Mouse (Mus musculus) midbrain, embryonic 12.5 days (tissue): ENCODE results near the gene Zp3r. TPM values are rescaled to one million over a fixed set of nuclear protein-coding genes. Genes with fewer than 3 reads are reported as not detected.
"Not testable (repeated sequence)": the region's sequence is repeated elsewhere in the genome, so short reads cannot be mapped to it uniquely, and the experiment has no call there.

Source experiments
- ATAC-seq: fragments of 200-750 bp; cut with Nextera tagmentation; 2 replicates; pipeline ENCODE4 v1.8.0; 2017; ENCODE audit warnings: low read depth, moderate TSS enrichment, moderate library complexity; ENCODE audit not compliant: low FRiP score
- H3K27ac ChIP-seq: fragments of 300-500 bp; sonication (generic); replicated peaks from 2 replicates; pipeline ENCODE4 v1.5.1; 2016; ENCODE audit warnings: mild to moderate bottlenecking
- H3K27me3 ChIP-seq: fragments of 300-500 bp; sonication (generic); 2 replicates; pipeline ENCODE4 v1.6.1; 2016; ENCODE audit warnings: mild to moderate bottlenecking
- H3K36me3 ChIP-seq: fragments of 300-500 bp; sonication (generic); 2 replicates; pipeline ENCODE4 v1.6.1; 2016
- H3K4me1 ChIP-seq: fragments of 300-500 bp; sonication (generic); 2 replicates; pipeline ENCODE4 v1.6.1; 2016
- H3K4me2 ChIP-seq: fragments of 300-500 bp; sonication (generic); replicated peaks from 2 replicates; pipeline ENCODE4 v1.6.1; 2016; ENCODE audit warnings: mild to moderate bottlenecking, moderate library complexity
- H3K4me3 ChIP-seq: fragments of 300-500 bp; sonication (generic); 2 replicates; pipeline ENCODE4 v1.5.1; 2016; ENCODE audit warnings: mild to moderate bottlenecking
- H3K9ac ChIP-seq: fragments of 300-500 bp; sonication (generic); replicated peaks from 2 replicates; pipeline ENCODE4 v1.6.1; 2016; ENCODE audit warnings: mild to moderate bottlenecking, moderate library complexity
- H3K9me3 ChIP-seq: fragments of 300-500 bp; sonication (generic); 2 replicates; pipeline ENCODE4 v1.6.1; 2016; ENCODE audit warnings: mild to moderate bottlenecking
- WGBS: fragments of 180-500 bp; shearing (Covaris S2); methylation state at CpG from one replicate; pipeline ENCODE4 v1.1.7; 2016; 5-methylcytosine and 5-hydroxymethylcytosine counted together
- polyA plus RNA-seq: library from polyadenylated mRNA; unstranded; fragments of >200 nt; fragmentation: Nextera tagmentation; extraction: Ambion mirVana; gene quantifications from 2 replicates; pipeline ENCODE4 v1.2.1, GENCODE M21; 2016

Zp3r gene
- not detected in 2 replicates for polyA plus RNA-seq

- Histone ChIP-seq H3K9ac (no peak within 1 kb of the TSS), H3K4me3 (no peak within 1 kb of the TSS), H3K9me3 (no peaks in the 10 kb centered on the region), H3K27me3 (no peaks in the 10 kb centered on the region), H3K4me1 (no peaks in the 10 kb centered on the region), H3K4me2 (no peak within 1 kb of the TSS), H3K36me3 (no peaks in the 10 kb centered on the region), H3K27ac (no peak within 1 kb of the TSS)
- ATAC-seq = no peak
- WGBS = 93% methylated on average over 2 of the region's 2 CpGs
Measured at GRCm38 (mm10) chr1:130629521-130629920, at the start of gene Zp3r. Zp3r (minus strand) TSS chr1:130629621.

DNA sequence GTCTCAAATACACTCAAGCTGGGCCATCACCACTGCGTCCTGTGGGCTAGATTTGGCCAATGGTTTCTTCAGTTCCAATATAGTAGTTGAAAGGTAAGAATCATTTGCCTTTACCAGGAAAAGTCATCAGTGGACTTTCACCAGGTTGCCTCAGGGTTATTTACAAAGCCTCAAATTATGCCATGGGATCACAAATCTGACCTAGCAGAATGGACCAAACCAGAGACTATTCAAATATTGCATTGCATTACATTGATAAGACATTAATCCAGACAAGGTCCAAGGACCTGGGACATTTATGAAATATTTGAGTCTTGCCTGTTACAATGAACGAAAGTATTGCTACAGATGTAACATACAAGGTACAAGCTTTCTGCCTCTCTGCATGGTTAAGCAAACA, 49.1 kb upstream of the Zp3r start:
- Histone ChIP-seq H3K4me2 (no peak overlapping the region), H3K9me3 (no peaks in the 10 kb centered on the region), H3K27me3 (no peaks in the 10 kb centered on the region), H3K4me3 (no peak overlapping the region), H3K27ac (no peak overlapping the region), H3K4me1 (no peaks in the 10 kb centered on the region), H3K9ac (no peak overlapping the region), H3K36me3 (no peaks in the 10 kb centered on the region)
- WGBS = 71% methylated on average over 2 of the region's 2 CpGs
- no peak for ATAC-seq

- not testable (repeated sequence) for H3K9ac ChIP-seq, H3K27me3 ChIP-seq, H3K4me2 ChIP-seq, H3K4me3 ChIP-seq, H3K9me3 ChIP-seq, ATAC-seq, H3K27ac ChIP-seq, H3K4me1 ChIP-seq, H3K36me3 ChIP-seq
- WGBS = 85% methylated on average over 5 of the region's 5 CpGs
Measured at GRCm38 (mm10) chr1:130663576-130663975, 34.2 kb upstream of the Zp3r start.

GRCm38 (mm10) chr1:130661454-130661853, 32.0 kb upstream of the Zp3r start, which contains the start of gene C4bp:
C4bp (minus strand) TSS chr1:130661632.
- 89% methylated on average over 3 of the region's 3 CpGs for WGBS
- no peaks in the 10 kb centered on the region for H3K27me3 ChIP-seq

GRCm38 (mm10) chr1:130659641-130660040, 30.2 kb upstream of the Zp3r start:
- H3K36me3 ChIP-seq, H3K4me3 ChIP-seq, H3K9me3 ChIP-seq, H3K27ac ChIP-seq, H3K4me2 ChIP-seq, H3K4me1 ChIP-seq, H3K9ac ChIP-seq, ATAC-seq, H3K27me3 ChIP-seq: not testable (repeated sequence)
- 51% methylated on average over 5 of the region's 5 CpGs for WGBS

More at GRCm38 (mm10) chr1:130661454-130661853, 32.0 kb upstream of the Zp3r start, which contains the start of gene C4bp:
- Histone ChIP-seq H3K4me1 (no peaks in the 10 kb centered on the region), H3K4me2 (no peak within 1 kb of the TSS), H3K4me3 (no peak within 1 kb of the TSS), H3K36me3 (no peaks in the 10 kb centered on the region), H3K9me3 (no peaks in the 10 kb centered on the region), H3K27ac (no peak within 1 kb of the TSS), H3K9ac (no peak within 1 kb of the TSS)
- ATAC-seq = no peak

DNA sequence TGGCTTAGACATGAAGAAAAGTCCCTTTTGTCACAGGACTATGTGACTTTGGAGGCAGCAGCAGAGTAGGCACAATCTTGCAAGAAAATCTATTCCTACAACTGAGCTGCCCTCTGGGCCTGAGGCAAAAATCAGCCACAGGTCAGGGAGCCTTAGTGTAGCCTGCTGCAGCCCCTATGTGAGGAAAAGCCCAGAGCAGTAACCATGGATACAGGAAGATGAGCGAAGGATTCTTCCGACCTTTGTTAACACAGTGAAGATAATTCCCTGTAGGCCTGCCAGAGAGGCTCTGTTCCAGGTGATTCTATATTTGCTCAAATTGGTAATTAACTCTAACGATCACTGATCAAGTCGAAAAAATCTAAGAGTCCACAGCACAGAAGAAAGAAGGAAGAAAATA, 14.7 kb upstream of the Zp3r start:
- Histone ChIP-seq H3K4me3 (no peak overlapping the region), H3K27ac (no peak overlapping the region), H3K9ac (no peak overlapping the region), H3K4me1 (no peaks in the 10 kb centered on the region), H3K4me2 (no peak overlapping the region), H3K9me3 (no peaks in the 10 kb centered on the region), H3K36me3 (no peaks in the 10 kb centered on the region), H3K27me3 (no peaks in the 10 kb centered on the region)
- WGBS = 43% methylated on average over 4 of the region's 4 CpGs
- no peak for ATAC-seq

DNA sequence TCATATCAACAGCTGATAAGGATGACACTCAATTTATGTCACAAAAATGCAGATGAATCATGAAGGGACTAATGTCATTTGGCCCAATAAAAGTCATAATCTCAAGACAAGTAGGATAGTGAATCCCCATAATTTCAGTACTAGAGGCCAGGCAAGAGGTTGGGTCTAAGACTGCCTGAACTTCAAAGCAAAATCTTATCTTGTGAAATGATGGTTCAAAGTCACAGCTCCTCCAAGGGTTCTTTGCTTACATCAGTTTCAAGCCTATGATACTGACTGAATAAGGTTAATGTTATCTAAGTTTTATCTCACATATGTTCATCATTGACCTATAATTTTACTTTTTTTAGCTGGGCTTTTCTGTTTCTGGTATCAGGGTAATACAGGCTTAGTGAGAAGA, 11.5 kb upstream of the Zp3r start:
- Histone ChIP-seq H3K9ac (no peak overlapping the region), H3K4me1 (no peaks in the 10 kb centered on the region), H3K36me3 (no peaks in the 10 kb centered on the region), H3K4me2 (no peak overlapping the region), H3K27ac (no peak overlapping the region), H3K4me3 (no peak overlapping the region), H3K9me3 (no peaks in the 10 kb centered on the region), H3K27me3 (no peaks in the 10 kb centered on the region)
- ATAC-seq = no peak

- no peaks in the 10 kb centered on the region for H3K9me3 ChIP-seq
- no peaks in the 10 kb centered on the region for H3K27me3 ChIP-seq
- 32% methylated on average over 16 of the region's 16 CpGs for WGBS
- H3K27ac ChIP-seq = no peak overlapping the region
- no peaks in the 10 kb centered on the region for H3K36me3 ChIP-seq
- no peak overlapping the region for H3K4me3 ChIP-seq
- no peak overlapping the region for H3K4me2 ChIP-seq
- no peak overlapping the region for H3K9ac ChIP-seq
- no peaks in the 10 kb centered on the region for H3K4me1 ChIP-seq
- ATAC-seq = peak; percentile 49; the same call in 1 of the 2 replicates
Measured at GRCm38 (mm10) chr1:130633761-130634410, 4.5 kb upstream of the Zp3r start.

DNA sequence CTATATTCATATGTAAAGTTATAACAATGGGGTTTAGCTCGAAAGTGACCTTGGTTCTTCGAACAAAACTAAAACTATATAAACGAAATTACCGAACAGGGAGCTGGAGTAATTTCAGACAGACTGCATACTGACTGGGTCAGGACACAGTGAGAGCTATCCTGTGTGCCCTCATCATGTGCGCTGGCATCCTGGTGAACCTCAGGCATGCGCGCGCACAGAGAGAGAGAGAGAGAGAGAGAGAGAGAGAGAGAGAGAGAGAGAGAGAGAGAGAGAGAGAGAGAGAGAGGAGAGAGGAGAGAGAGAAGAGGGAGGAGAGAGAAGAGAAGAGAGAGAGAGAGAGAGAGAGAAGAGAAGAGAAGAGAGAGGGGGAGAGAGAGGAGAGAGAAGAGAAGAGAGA, 3.9 kb upstream of the Zp3r start:
- H3K27me3 ChIP-seq = no peaks in the 10 kb centered on the region
- no peak for ATAC-seq
- H3K4me2 ChIP-seq = no peak overlapping the region
- 90% methylated on average over 8 of the region's 8 CpGs for WGBS
- H3K36me3 ChIP-seq = no peaks in the 10 kb centered on the region
- H3K27ac ChIP-seq = no peak overlapping the region
- no peak overlapping the region for H3K4me3 ChIP-seq
- H3K4me1 ChIP-seq = no peaks in the 10 kb centered on the region
- H3K9ac ChIP-seq = no peak overlapping the region
- no peaks in the 10 kb centered on the region for H3K9me3 ChIP-seq

GRCm38 (mm10) chr1:130596291-130596690, 33.1 kb downstream of the Zp3r start:
- no peak for ATAC-seq
- WGBS = 94% methylated on average over 2 of the region's 2 CpGs
- no peak overlapping the region for H3K9ac ChIP-seq
- no peak overlapping the region for H3K4me2 ChIP-seq
- H3K36me3 ChIP-seq = no peaks in the 10 kb centered on the region
- no peaks in the 10 kb centered on the region for H3K4me1 ChIP-seq
- H3K4me3 ChIP-seq = no peak overlapping the region
- no peaks in the 10 kb centered on the region for H3K27me3 ChIP-seq
- H3K9me3 ChIP-seq = no peaks in the 10 kb centered on the region
- no peak overlapping the region for H3K27ac ChIP-seq

GRCm38 (mm10) chr1:130588659-130589058, 40.8 kb downstream of the Zp3r start:
- WGBS = 84% methylated on average over 9 of the region's 9 CpGs
- Histone ChIP-seq H3K4me1 (no peaks in the 10 kb centered on the region), H3K27ac (no peak overlapping the region), H3K4me2 (no peak overlapping the region), H3K4me3 (no peak overlapping the region), H3K36me3 (no peaks in the 10 kb centered on the region), H3K27me3 (no peaks in the 10 kb centered on the region), H3K9ac (no peak overlapping the region), H3K9me3 (no peaks in the 10 kb centered on the region)
- no peak for ATAC-seq

DNA sequence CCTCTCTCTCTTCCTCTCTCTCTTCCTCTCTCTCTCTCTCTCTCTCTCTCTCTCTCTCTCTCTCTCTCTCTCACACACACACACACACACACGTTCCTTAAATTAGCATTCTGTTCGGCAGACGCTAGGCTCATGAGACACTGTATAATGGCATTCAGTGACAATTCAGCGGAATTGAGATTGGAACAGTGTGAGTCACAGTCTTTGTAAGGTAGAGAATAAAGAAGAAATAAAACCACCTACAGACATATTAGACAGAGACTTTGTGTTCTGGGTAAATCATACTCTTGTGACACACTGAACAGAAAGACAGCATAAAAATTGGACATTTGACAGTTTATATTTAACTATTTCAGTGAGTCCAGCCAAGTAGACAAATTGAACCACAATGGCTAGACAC, 53.0 kb downstream of the Zp3r start:
- no peaks in the 10 kb centered on the region for H3K27me3 ChIP-seq
- no peaks in the 10 kb centered on the region for H3K9me3 ChIP-seq
- WGBS = 77% methylated on average over 4 of the region's 4 CpGs
- no peaks in the 10 kb centered on the region for H3K36me3 ChIP-seq
- H3K27ac ChIP-seq = no peak overlapping the region
- no peak for ATAC-seq
- no peaks in the 10 kb centered on the region for H3K4me1 ChIP-seq
- no peak overlapping the region for H3K9ac ChIP-seq
- no peak overlapping the region for H3K4me2 ChIP-seq
- H3K4me3 ChIP-seq = no peak overlapping the region

DNA sequence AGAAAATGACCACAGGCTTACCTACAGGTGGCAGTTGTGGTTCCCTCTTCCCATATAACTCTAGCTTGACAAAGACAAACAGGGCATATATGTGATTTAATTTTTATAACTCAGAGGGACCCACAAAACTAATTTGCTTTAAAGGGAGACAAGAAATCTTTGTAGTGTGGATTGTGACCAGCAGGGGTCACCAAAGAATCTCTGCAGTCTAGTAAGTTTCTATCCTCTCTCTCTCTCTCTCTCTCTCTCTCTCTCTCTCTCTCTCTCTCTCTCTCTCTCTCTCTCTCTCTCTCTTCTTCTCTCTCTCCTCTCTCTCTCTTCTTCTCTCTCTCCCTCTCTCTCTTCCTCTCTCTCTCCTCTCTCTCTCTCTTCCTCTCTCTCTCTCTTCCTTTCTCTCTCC, 53.5 kb downstream of the Zp3r start:
- H3K27ac ChIP-seq = no peak overlapping the region
- H3K4me2 ChIP-seq = no peak overlapping the region
- no peak for ATAC-seq
- H3K36me3 ChIP-seq = no peaks in the 10 kb centered on the region
- H3K4me3 ChIP-seq = no peak overlapping the region
- H3K27me3 ChIP-seq = no peaks in the 10 kb centered on the region
- no peak overlapping the region for H3K9ac ChIP-seq
- no peaks in the 10 kb centered on the region for H3K9me3 ChIP-seq
- no peaks in the 10 kb centered on the region for H3K4me1 ChIP-seq
